Mouse (Mus musculus) C2C12 (cell line): Measurements from ENCODE around the gene 1110008L16Rik.

ENCODE experiments used
- CEBPB ChIP-seq: IDR thresholded peaks from one replicate; pipeline ENCODE4 v1.6.1; 2011; ENCODE audit warnings: low read depth, mild to moderate bottlenecking, control low read depth, moderate library complexity
- CTCF ChIP-seq: IDR thresholded peaks from one replicate; pipeline ENCODE4 v1.5.1; 2011; ENCODE audit not compliant: control insufficient read depth, insufficient read depth, insufficient read length
- MAX ChIP-seq: IDR thresholded peaks from one replicate; pipeline ENCODE4 v1.6.1; 2011; ENCODE audit warnings: mild to moderate bottlenecking, control low read depth
- MYOD1 ChIP-seq: IDR thresholded peaks from one replicate; pipeline ENCODE4 v1.6.1; 2011; ENCODE audit warnings: low read depth; ENCODE audit not compliant: control insufficient read depth, insufficient read length
- MYOG ChIP-seq: IDR thresholded peaks from one replicate; pipeline ENCODE4 v1.6.1; 2011; ENCODE audit not compliant: control insufficient read depth, insufficient read length; ENCODE audit errors: extremely low read depth
- USF1 ChIP-seq: IDR thresholded peaks from one replicate; pipeline ENCODE4 v1.6.1; 2011; ENCODE audit warnings: low read depth, mild to moderate bottlenecking, control low read depth, moderate library complexity

GRCm38 (mm10) chr12:55377610-55377980, 78.2 kb downstream of the 1110008L16Rik start:
- TF ChIP-seq CTCF (no peak), MYOD1 (no peak), USF1 (no peak), CEBPB (no peak), MYOG (no peak), MAX (no peak)
